Mouse (Mus musculus) spleen, adult 2 months (tissue): Measurements from ENCODE around the gene Pecam1. TPM values are rescaled to one million over a fixed set of nuclear protein-coding genes. Genes with fewer than 3 reads are reported as not detected.
"Not testable (repeated sequence)": the region's sequence is repeated elsewhere in the genome, so short reads cannot be mapped to it uniquely, and the experiment has no call there.

ENCODE experiments used
- DNase-seq, 2 experiments: peaks; one replicate each; pipeline versions ENCODE4 v3.0.0 to v3.0.0-alpha.2; 2012 to 2021; ENCODE audit warnings: low spot score in 2 of 2, low read depth in 1 of 2
- H3K27ac ChIP-seq: fragments of 200-500 bp; 2 replicates; pipeline ENCODE4 v1.5.1; 2012; ENCODE audit warnings: low read length, inconsistent platforms; ENCODE audit not compliant: insufficient read depth
- H3K27me3 ChIP-seq: fragments of 200-500 bp; 2 replicates; pipeline ENCODE4 v1.6.1; 2012; ENCODE audit warnings: mild to moderate bottlenecking, moderate library complexity, low read length, inconsistent platforms; ENCODE audit not compliant: control insufficient read depth, insufficient read depth
- H3K36me3 ChIP-seq: fragments of 200-500 bp; 2 replicates; pipeline ENCODE4 v1.6.1; 2012; ENCODE audit warnings: mild to moderate bottlenecking, low read length, inconsistent platforms; ENCODE audit not compliant: control insufficient read depth, insufficient read depth
- H3K4me1 ChIP-seq: fragments of 200-500 bp; 2 replicates; pipeline ENCODE4 v1.6.1; 2011; ENCODE audit warnings: inconsistent platforms; ENCODE audit not compliant: control insufficient read depth, insufficient read depth, insufficient read length
- H3K4me3 ChIP-seq: fragments of 200-500 bp; 2 replicates; pipeline ENCODE4 v1.5.1; 2011; ENCODE audit warnings: mild to moderate bottlenecking, inconsistent platforms; ENCODE audit not compliant: insufficient read depth, insufficient read length; ENCODE audit errors: extremely low read depth
- CTCF ChIP-seq: fragments of 200-500 bp; IDR thresholded peaks from 2 replicates; pipeline ENCODE4 v1.5.1; 2011; ENCODE audit warnings: mild to moderate bottlenecking, inconsistent platforms; ENCODE audit not compliant: insufficient read depth, insufficient read length, insufficient replicate concordance; ENCODE audit errors: extremely low read depth
- POLR2A ChIP-seq: fragments of 200-500 bp; IDR thresholded peaks from 2 replicates; pipeline ENCODE4 v1.6.1; 2011; ENCODE audit warnings: low read depth, low read length, inconsistent platforms
- WGBS: fragments of 180-500 bp; shearing (Covaris S2); methylation state at CpG from one replicate; pipeline ENCODE4 v1.1.7; 2018; 5-methylcytosine and 5-hydroxymethylcytosine counted together
- polyA plus RNA-seq: library from polyadenylated mRNA; depleted of rRNA; stranded (reverse); fragments of >200 nt; gene quantifications from 2 replicates; pipeline ENCODE4 v1.2.3, GENCODE M21; 2012

Gene Pecam1
- polyA plus RNA-seq, 1 experiment: 43.5 TPM

DNA sequence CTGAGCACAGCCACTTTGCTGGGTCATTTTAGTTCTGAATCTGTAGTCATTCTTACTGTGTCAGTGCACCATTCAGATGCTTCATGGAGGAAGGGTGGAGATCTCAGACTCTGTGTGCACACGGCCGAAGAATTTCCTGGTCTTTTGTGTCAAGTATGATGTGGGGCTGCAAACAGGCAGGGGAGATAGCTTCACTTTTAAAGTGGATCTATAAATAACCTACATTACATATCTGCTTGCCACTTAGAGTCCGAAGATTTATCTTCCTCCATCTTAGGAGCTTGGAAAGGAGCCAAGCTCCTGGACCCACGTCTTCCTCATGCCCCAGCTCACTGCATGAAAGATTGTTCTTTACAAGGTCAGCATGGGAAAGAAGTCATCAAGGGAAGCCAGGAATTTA, 19.7 kb downstream of the Pecam1 start:
- H3K27me3 ChIP-seq: no peaks in the 10 kb centered on the region
- no peak overlapping the region for H3K4me3 ChIP-seq
- DNase-seq: no peak
- peaks cover 17% of the 10 kb centered on the region for H3K36me3 ChIP-seq
- no peaks in the 10 kb centered on the region for H3K4me1 ChIP-seq
- 79% methylated on average over 4 of the region's 4 CpGs for WGBS
- no peak for TF ChIP-seq POLR2A
- no peak for TF ChIP-seq CTCF
- H3K27ac ChIP-seq: no peak overlapping the region

DNA sequence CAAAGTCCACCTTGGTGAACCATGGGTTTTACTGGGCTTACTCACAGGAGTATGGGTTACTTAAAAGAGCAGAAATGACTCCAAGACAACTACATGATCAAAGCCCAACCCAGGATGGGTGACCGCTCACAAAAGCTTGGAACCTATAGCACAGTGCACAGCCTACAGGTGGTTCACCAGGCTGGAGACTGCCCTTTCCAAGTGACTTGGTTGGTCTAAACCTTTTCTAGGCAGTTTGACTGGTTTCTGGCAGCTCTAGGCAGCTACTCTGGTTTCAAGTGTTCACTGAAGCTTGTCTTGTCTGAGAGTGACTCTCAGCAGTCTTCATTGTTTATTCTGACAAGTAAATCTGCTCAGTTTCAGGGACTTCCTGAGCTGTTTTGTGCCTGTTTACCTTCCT, 20.8 kb downstream of the Pecam1 start:
- 96% methylated on average over 1 of the region's 1 CpGs for WGBS
- no peak for TF ChIP-seq POLR2A
- TF ChIP-seq CTCF: no peak
- H3K4me1 ChIP-seq: no peaks in the 10 kb centered on the region

DNA sequence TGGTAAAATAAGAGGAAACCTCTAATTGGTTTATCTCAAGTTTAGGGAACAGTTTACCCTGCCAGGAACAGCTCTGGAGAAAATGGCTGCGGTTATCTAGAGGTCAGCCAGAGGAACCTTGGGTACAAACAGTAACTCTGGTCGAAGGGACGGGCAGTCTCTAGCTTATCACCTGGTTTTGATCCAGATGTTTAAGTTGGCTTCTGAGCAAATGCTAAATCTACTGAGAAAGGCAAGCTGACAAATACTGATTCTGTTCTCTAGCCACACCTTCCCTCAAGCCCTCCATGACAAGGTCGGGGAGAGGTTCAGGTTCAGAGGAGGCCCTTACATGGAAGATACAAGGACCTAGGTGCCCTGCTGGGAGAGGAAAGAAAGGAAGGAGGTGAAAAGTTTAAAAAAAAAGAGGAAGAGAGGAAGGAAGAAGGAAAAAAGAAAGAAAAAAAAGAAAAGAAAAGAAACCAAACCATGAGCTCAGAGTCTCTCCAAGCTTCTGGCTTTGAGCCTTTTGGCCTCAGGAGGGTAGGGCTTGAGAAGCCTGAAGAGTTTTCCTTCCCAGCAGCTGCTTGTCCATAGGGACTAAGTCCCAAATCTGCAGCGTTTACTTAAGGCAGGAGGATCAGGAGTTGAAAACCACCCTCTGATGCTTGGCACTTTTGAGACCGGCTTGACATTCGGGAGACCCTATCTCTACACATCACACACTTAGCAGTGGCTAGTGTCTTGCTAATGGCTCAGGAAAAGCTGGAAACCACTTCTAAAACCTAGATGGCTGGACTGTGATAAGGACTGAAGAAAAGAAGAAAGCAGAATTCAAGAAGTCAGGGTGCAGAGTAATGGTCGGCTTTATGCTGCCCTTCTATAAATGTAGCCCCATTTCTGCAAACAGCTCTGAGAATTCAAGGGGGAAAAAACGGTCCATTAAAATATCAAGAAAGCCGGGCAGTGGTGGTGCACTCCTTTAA, 21.7 kb downstream of the Pecam1 start:
- no peak for DNase-seq
- 80% methylated on average over 10 of the region's 10 CpGs for WGBS
- Histone ChIP-seq H3K36me3 (peaks cover 19% of the 10 kb centered on the region), H3K27me3 (no peaks in the 10 kb centered on the region), H3K27ac (no peak overlapping the region), H3K4me1 (no peaks in the 10 kb centered on the region), H3K4me3 (no peak overlapping the region)
- no peak for TF ChIP-seq CTCF
- no peak for TF ChIP-seq POLR2A

More for the DNA sequence above, 20.8 kb downstream of the Pecam1 start:
- no peak for DNase-seq
- Histone ChIP-seq H3K27ac (no peak overlapping the region), H3K36me3 (peaks cover 17% of the 10 kb centered on the region), H3K27me3 (no peaks in the 10 kb centered on the region), H3K4me3 (no peak overlapping the region)

DNA sequence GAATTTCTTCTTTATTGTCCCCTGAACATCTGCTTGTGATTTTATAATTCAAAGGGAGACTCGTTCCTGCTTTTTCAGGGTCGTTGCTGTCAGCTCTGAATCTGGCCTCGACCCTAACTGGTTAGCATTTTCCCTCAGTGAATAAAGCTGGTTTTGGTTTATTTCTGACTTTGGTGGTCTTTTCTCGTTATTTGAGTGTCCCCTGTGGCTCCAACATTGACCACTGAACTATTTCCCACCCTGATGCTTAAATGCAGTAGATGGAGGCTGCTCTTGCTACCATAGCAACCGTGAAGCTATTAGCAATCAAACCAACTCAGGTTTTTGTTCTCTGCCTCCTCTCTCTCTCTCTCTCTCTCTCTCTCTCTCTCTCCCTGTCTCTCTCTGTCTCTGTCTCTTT, 22.5 kb downstream of the Pecam1 start:
- Histone ChIP-seq H3K4me1 (no peaks in the 10 kb centered on the region), H3K27me3 (no peaks in the 10 kb centered on the region), H3K36me3 (peaks cover 19% of the 10 kb centered on the region), H3K4me3 (no peak overlapping the region), H3K27ac (no peak overlapping the region)
- no peak for TF ChIP-seq POLR2A
- no peak for TF ChIP-seq CTCF
- 87% methylated on average over 5 of the region's 5 CpGs for WGBS
- DNase-seq: no peak

DNA sequence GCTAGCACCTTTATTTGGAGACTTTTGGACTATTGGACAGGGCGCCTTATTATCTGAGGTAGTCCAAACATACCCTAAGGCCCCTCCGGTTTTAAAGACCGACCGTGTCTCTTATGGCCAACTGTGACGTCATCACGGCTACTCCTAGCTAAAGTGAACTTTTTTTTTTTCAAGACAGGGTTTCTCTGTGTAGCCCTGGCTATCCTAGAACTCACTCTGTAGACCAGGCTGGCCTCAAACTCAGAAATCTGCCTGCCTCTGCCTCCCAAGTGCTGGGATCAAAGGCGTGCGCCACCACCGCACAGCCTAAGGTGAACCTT, 25.6 kb downstream of the Pecam1 start:
- not testable (repeated sequence) for H3K4me1 ChIP-seq, H3K4me3 ChIP-seq, H3K27me3 ChIP-seq, H3K27ac ChIP-seq, DNase-seq
- WGBS: 93% methylated on average over 9 of the region's 9 CpGs
- peaks cover 11% of the 10 kb centered on the region for H3K36me3 ChIP-seq

DNA sequence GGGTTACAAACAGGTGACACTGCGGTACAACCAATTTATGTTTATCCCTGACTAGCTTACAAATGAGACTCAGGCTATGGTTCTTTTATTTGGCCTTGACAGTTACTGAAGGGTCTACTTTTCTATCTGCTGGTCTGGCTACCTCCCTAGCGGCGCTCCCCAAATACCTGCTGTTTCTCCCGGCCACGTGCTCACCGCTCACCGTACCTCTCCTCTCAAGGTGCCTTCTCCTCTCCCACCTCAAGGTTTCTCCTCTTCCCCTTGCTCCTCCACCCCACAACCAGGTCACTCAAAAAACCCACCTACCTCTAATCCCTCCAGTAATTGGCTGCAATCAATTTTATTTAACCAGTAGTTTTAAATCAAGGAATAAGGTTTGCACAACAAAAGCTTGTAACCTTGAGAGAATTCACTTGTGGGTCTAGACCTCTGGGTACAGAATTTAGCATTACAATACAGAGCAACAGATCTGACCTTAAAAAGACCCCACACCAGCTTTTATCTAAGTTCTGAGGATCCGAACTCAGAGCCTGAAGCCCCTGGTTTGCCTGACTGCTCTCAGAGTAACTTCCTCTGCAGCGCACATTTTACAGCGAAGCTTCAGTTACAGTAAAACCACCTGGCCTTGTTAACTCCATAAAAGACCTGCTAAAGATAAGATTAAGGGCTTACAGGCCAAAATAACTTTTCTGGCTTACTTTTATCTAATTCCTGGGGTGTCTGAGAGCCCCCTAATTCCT, 26.1 kb downstream of the Pecam1 start:
- no peak for TF ChIP-seq POLR2A
- TF ChIP-seq CTCF: no peak
- Histone ChIP-seq H3K27me3 (no peaks in the 10 kb centered on the region), H3K36me3 (peaks cover 13% of the 10 kb centered on the region), H3K4me1 (no peaks in the 10 kb centered on the region), H3K4me3 (no peak overlapping the region), H3K27ac (no peak overlapping the region)
- no peak for DNase-seq
- WGBS: 85% methylated on average over 10 of the region's 10 CpGs
